Mouse (Mus musculus) lung, embryonic 16.5 days (tissue): ENCODE results near the gene Schip1. TPM values are rescaled to one million over a fixed set of nuclear protein-coding genes. Genes with fewer than 3 reads are reported as not detected.
A peak's percentile ranks its signal among the peaks of the same experiment; 100 is the strongest.

ENCODE experiments used
- ATAC-seq: fragments of 200-750 bp; cut with Nextera tagmentation; 2 replicates; pipeline ENCODE4 v1.8.0; 2017; ENCODE audit warnings: low read depth, mild to moderate bottlenecking, moderate library complexity
- H3K27ac ChIP-seq: fragments of 300-500 bp; sonication (generic); 2 replicates; pipeline ENCODE4 v1.5.1; 2014; ENCODE audit warnings: mild to moderate bottlenecking, control low read depth, low read length
- H3K27me3 ChIP-seq: fragments of 300-500 bp; sonication (generic); 2 replicates; pipeline ENCODE4 v1.6.1; 2014; ENCODE audit warnings: low read depth, low read length, mixed read lengths; ENCODE audit not compliant: control insufficient read depth, insufficient read depth
- H3K36me3 ChIP-seq: fragments of 300-500 bp; sonication (generic); 2 replicates; pipeline ENCODE4 v1.6.1; 2014; ENCODE audit warnings: low read length; ENCODE audit not compliant: control insufficient read depth, insufficient read depth
- H3K4me1 ChIP-seq: fragments of 300-500 bp; sonication (generic); replicated peaks from 2 replicates; pipeline ENCODE4 v1.6.1; 2014; ENCODE audit warnings: low read length, mixed read lengths; ENCODE audit not compliant: control insufficient read depth, insufficient read depth
- H3K4me2 ChIP-seq: fragments of 300-500 bp; sonication (generic); 2 replicates; pipeline ENCODE4 v1.6.1; 2014; ENCODE audit warnings: low read depth, low read length, control low read depth
- H3K4me3 ChIP-seq: fragments of 300-500 bp; sonication (generic); 2 replicates; pipeline ENCODE4 v1.5.1; 2014; ENCODE audit warnings: mild to moderate bottlenecking, low read length, control low read depth
- H3K9ac ChIP-seq: fragments of 300-500 bp; sonication (generic); 2 replicates; pipeline ENCODE4 v1.6.1; 2014; ENCODE audit warnings: low read length, control low read depth
- H3K9me3 ChIP-seq: fragments of 300-500 bp; sonication (generic); 2 replicates; pipeline ENCODE4 v1.6.1; 2016; ENCODE audit warnings: low read length; ENCODE audit not compliant: control insufficient read depth
- WGBS: fragments of 180-500 bp; shearing (Covaris S2); extraction: QIAGEN DNeasy Blood & Tissue Kit; methylation state at CpG from one replicate; pipeline ENCODE4 v1.1.7; 2014; 5-methylcytosine and 5-hydroxymethylcytosine counted together
- polyA plus RNA-seq: library from polyadenylated mRNA; unstranded; fragments of >200 nt; fragmentation: Nextera tagmentation; extraction: Ambion mirVana; gene quantifications from 2 replicates; pipeline ENCODE4 v1.2.1, GENCODE M21; 2015

The Schip1 gene
- polyA plus RNA-seq, 1 experiment from 2014 or later, result 31.2 TPM

- Histone ChIP-seq H3K9ac (no peak overlapping the region), H3K36me3 (no peaks in the 10 kb centered on the region), H3K27ac (no peak overlapping the region), H3K4me1 (no peaks in the 10 kb centered on the region), H3K9me3 (no peaks in the 10 kb centered on the region), H3K4me3 (no peak overlapping the region), H3K27me3 (no peaks in the 10 kb centered on the region), H3K4me2 (no peak overlapping the region)
- ATAC-seq, result no peak
- 86% methylated on average over 8 of the region's 8 CpGs for WGBS
These were observed 477.1 kb downstream of the Schip1 start for GRCm38 (mm10) chr3:68541688-68542087.

- Histone ChIP-seq H3K4me2 (peak overlapping the region; percentile 55), H3K4me3 (peak overlapping the region; percentile 46), H3K27me3 (no peaks in the 10 kb centered on the region), H3K4me1 (no peaks in the 10 kb centered on the region), H3K27ac (no peak overlapping the region), H3K9me3 (no peaks in the 10 kb centered on the region), H3K36me3 (no peaks in the 10 kb centered on the region), H3K9ac (no peak overlapping the region)
- WGBS, result 4% methylated on average over 7 of the region's 7 CpGs
- ATAC-seq, result peak; percentile 86
These were observed 478.4 kb downstream of the Schip1 start for GRCm38 (mm10) chr3:68542944-68543501.

GRCm38 (mm10) chr3:68544811-68545210, 480.2 kb downstream of the Schip1 start:
- 71% methylated on average over 7 of the region's 7 CpGs for WGBS

GRCm38 (mm10) chr3:68545898-68546297, 481.3 kb downstream of the Schip1 start:
- ATAC-seq, result no peak
- Histone ChIP-seq H3K9me3 (no peaks in the 10 kb centered on the region), H3K27ac (no peak overlapping the region), H3K27me3 (no peaks in the 10 kb centered on the region), H3K36me3 (no peaks in the 10 kb centered on the region), H3K4me1 (no peaks in the 10 kb centered on the region), H3K9ac (no peak overlapping the region), H3K4me3 (no peak overlapping the region), H3K4me2 (no peak overlapping the region)
- WGBS, result 60% methylated on average over 6 of the region's 6 CpGs

More at GRCm38 (mm10) chr3:68544811-68545210, 480.2 kb downstream of the Schip1 start:
- H3K9ac ChIP-seq, result no peak overlapping the region
- H3K27ac ChIP-seq, result no peak overlapping the region
- no peaks in the 10 kb centered on the region for H3K36me3 ChIP-seq
- no peak overlapping the region for H3K4me2 ChIP-seq
- no peaks in the 10 kb centered on the region for H3K4me1 ChIP-seq
- no peaks in the 10 kb centered on the region for H3K9me3 ChIP-seq
- ATAC-seq, result no peak
- H3K4me3 ChIP-seq, result no peak overlapping the region
- H3K27me3 ChIP-seq, result no peaks in the 10 kb centered on the region

- 14% methylated on average over 4 of the region's 4 CpGs for WGBS
- Histone ChIP-seq H3K27me3 (no peaks in the 10 kb centered on the region), H3K27ac (no peak overlapping the region), H3K9me3 (no peaks in the 10 kb centered on the region), H3K9ac (no peak overlapping the region), H3K36me3 (no peaks in the 10 kb centered on the region), H3K4me3 (no peak overlapping the region), H3K4me1 (peaks cover 8% of the 10 kb centered on the region), H3K4me2 (no peak overlapping the region)
- ATAC-seq, result peak; percentile 78
These were observed 490.6 kb downstream of the Schip1 start for GRCm38 (mm10) chr3:68555087-68555662.

- 75% methylated on average over 9 of the region's 9 CpGs for WGBS
- H3K9me3 ChIP-seq, result no peaks in the 10 kb centered on the region
- H3K36me3 ChIP-seq, result no peaks in the 10 kb centered on the region
- peaks cover 8% of the 10 kb centered on the region for H3K4me1 ChIP-seq
- H3K4me3 ChIP-seq, result no peak overlapping the region
- no peak overlapping the region for H3K9ac ChIP-seq
- H3K27me3 ChIP-seq, result no peaks in the 10 kb centered on the region
- H3K4me2 ChIP-seq, result no peak overlapping the region
- ATAC-seq, result no peak
- no peak overlapping the region for H3K27ac ChIP-seq
These were observed 492.3 kb downstream of the Schip1 start for GRCm38 (mm10) chr3:68556891-68557290.

- Histone ChIP-seq H3K27me3 (no peaks in the 10 kb centered on the region), H3K4me1 (peaks cover 8% of the 10 kb centered on the region), H3K9ac (no peak overlapping the region), H3K36me3 (no peaks in the 10 kb centered on the region), H3K9me3 (no peaks in the 10 kb centered on the region), H3K4me3 (no peak overlapping the region), H3K27ac (no peak overlapping the region), H3K4me2 (no peak overlapping the region)
- 39% methylated on average over 6 of the region's 6 CpGs for WGBS
- ATAC-seq, result no peak
These were observed 494.1 kb downstream of the Schip1 start for GRCm38 (mm10) chr3:68558744-68559143.

GRCm38 (mm10) chr3:68560057-68560456, 495.5 kb downstream of the Schip1 start:
- Histone ChIP-seq H3K27me3 (no peaks in the 10 kb centered on the region), H3K9ac (no peak overlapping the region), H3K9me3 (no peaks in the 10 kb centered on the region), H3K4me1 (peaks cover 3% of the 10 kb centered on the region), H3K36me3 (no peaks in the 10 kb centered on the region), H3K4me3 (no peak overlapping the region), H3K27ac (no peak overlapping the region), H3K4me2 (no peak overlapping the region)
- 76% methylated on average over 5 of the region's 5 CpGs for WGBS
- ATAC-seq, result no peak

GRCm38 (mm10) chr3:68562838-68563237, 498.2 kb downstream of the Schip1 start:
- H3K4me2 ChIP-seq, result no peak overlapping the region
- H3K27ac ChIP-seq, result no peak overlapping the region
- H3K36me3 ChIP-seq, result no peaks in the 10 kb centered on the region
- no peaks in the 10 kb centered on the region for H3K9me3 ChIP-seq
- H3K9ac ChIP-seq, result no peak overlapping the region
- no peak overlapping the region for H3K4me3 ChIP-seq
- no peaks in the 10 kb centered on the region for H3K4me1 ChIP-seq
- no peak for ATAC-seq
- WGBS, result 57% methylated on average over 2 of the region's 2 CpGs
- H3K27me3 ChIP-seq, result no peaks in the 10 kb centered on the region
